ENCODE assay signal across 8 mouse cellular contexts in genomic region chr4:136140327-136141250, GRCm38 (mm10). TPM values are rescaled to one million over a fixed set of nuclear protein-coding genes. Genes with fewer than 3 reads are reported as not detected.
DNase-seq lines count a peak whose midpoint lies in the region; ATAC-seq and TF ChIP-seq lines count a peak whose summit lies in the region.

No protein-coding gene starts in this region.

- TF ChIP-seq POLR2A in CH12.LX (IDR thresholded peaks at IDR 0.05; ENCODE audit: low read depth, low read length), result 0 out of 2 replicates have a peak, but pooled peaks have one; percentile 33
- TF ChIP-seq POLR2A in olfactory bulb, adult 2 months (IDR thresholded peaks at IDR 0.05; ENCODE audit: insufficient read depth, low read depth, low read length), result no peak

- H3K4me1 ChIP-seq in CH12.LX (ENCODE audit: control insufficient read depth in 1 of 2, insufficient read depth in 2 of 2), result peaks cover 3 to 49% of the 10 kb centered on the region in 2 experiments; a peak in 2 of 4 replicates
- H3K4me1 ChIP-seq in forebrain, embryonic 13.5 days, result peaks cover 65% of the 10 kb centered on the region
- peaks cover 54% of the 10 kb centered on the region for H3K4me1 ChIP-seq in lung, embryonic 14.5 days (ENCODE audit: insufficient read depth)
- peaks cover 23% of the 10 kb centered on the region for H3K4me1 ChIP-seq in olfactory bulb, adult 2 months (ENCODE audit: control insufficient read depth, insufficient read depth, low read length)

- no peaks in the 10 kb centered on the region for H3K36me3 ChIP-seq in CH12.LX (replicated peaks in 1 of 2; ENCODE audit: control insufficient read depth in 1 of 2, insufficient read depth in 1 of 2, low read length in 1 of 2)
- no peaks in the 10 kb centered on the region for H3K36me3 ChIP-seq in forebrain, embryonic 13.5 days (ENCODE audit: poor library complexity, severe bottlenecking)
- peaks cover 7% of the 10 kb centered on the region; the same call in 1 of the 2 replicates for H3K36me3 ChIP-seq in lung, embryonic 14.5 days (ENCODE audit: insufficient read depth)

- TF ChIP-seq RAD21 in CH12.LX (IDR thresholded peaks at IDR 0.05; ENCODE audit: low read depth, low read length), result no peak

- peak overlapping the region; percentile 34; the same call in 1 of the 2 replicates for H3K9ac ChIP-seq in CH12.LX (ENCODE audit: insufficient read depth, low read depth)
- peak overlapping the region; percentile 30; the same call in 1 of the 2 replicates for H3K9ac ChIP-seq in forebrain, embryonic 13.5 days
- H3K9ac ChIP-seq in lung, embryonic 14.5 days, result peak overlapping the region; percentile 45

- in situ Hi-C loops in CH12.LX (cut with MboI; ENCODE audit: low pct_ligation_motif_present, low pct_unique_long_range_greater_than_20kb, low sequenced_read_pairs), result loop anchor here (5.0 kb wide), 1 partner anchor 63 kb away; no protein-coding TSS in a partner anchor

- H3K79me2 ChIP-seq in CH12.LX (replicated peaks; ENCODE audit: control insufficient read depth, extremely low read depth, insufficient read depth, poor library complexity, severe bottlenecking), result peaks cover 4% of the 10 kb centered on the region; the same call in 1 of the 2 replicates

- peaks cover 71% of the 10 kb centered on the region for H3K27me3 ChIP-seq in CH12.LX (replicated peaks)
- peaks cover 34% of the 10 kb centered on the region for H3K27me3 ChIP-seq in forebrain, embryonic 13.5 days
- no peaks in the 10 kb centered on the region for H3K27me3 ChIP-seq in lung, embryonic 14.5 days (ENCODE audit: insufficient read depth, low read length)

- H3K9me3 ChIP-seq in CH12.LX (replicated peaks; ENCODE audit: low read length), result no peaks in the 10 kb centered on the region
- no peaks in the 10 kb centered on the region for H3K9me3 ChIP-seq in forebrain, embryonic 13.5 days (replicated peaks)
- H3K9me3 ChIP-seq in lung, embryonic 14.5 days (ENCODE audit: low read depth, low read length), result no peaks in the 10 kb centered on the region

- WGBS in forebrain, embryonic 13.5 days, result 7% methylated on average over 31 of the region's 31 CpGs
- WGBS in large intestine, adult 2 months, result 8% methylated on average over 31 of the region's 31 CpGs
- WGBS in lung, embryonic 14.5 days, result 6% methylated on average over 31 of the region's 31 CpGs
- 17% methylated on average over 31 of the region's 31 CpGs for WGBS in olfactory bulb, adult 2 months

- TF ChIP-seq CTCF in CH12.LX (conservative IDR thresholded peaks at IDR 0.05 in 1 of 2, IDR thresholded peaks at IDR 0.05 in 1 of 2; ENCODE audit: low read depth in 2 of 2, low read length in 2 of 2), result peak in 1 of 2 experiments; percentile 42; a peak in 2 of 4 replicates
- peak; percentile 33 for TF ChIP-seq CTCF in lung, embryonic 14.5 days (IDR thresholded peaks at IDR 0.05; ENCODE audit: low read depth)
- no peak for TF ChIP-seq CTCF in olfactory bulb, adult 2 months (IDR thresholded peaks at IDR 0.05; ENCODE audit: insufficient read depth, low read depth, low read length)

- peak overlapping the region; percentile 93 for H3K4me2 ChIP-seq in CH12.LX (ENCODE audit: insufficient read depth, low read depth, poor library complexity, severe bottlenecking)
- peak overlapping the region; percentile 62 for H3K4me2 ChIP-seq in forebrain, embryonic 13.5 days
- peak overlapping the region; percentile 58 for H3K4me2 ChIP-seq in lung, embryonic 14.5 days

- no peak overlapping the region for H3K27ac ChIP-seq in CH12.LX (ENCODE audit: insufficient read depth, low read depth)
- H3K27ac ChIP-seq in forebrain, embryonic 13.5 days, result peak overlapping the region; percentile 81
- H3K27ac ChIP-seq in lung, embryonic 14.5 days (ENCODE audit: low read depth), result peak overlapping the region; percentile 100
- H3K27ac ChIP-seq in olfactory bulb, adult 2 months (ENCODE audit: insufficient read depth, low read depth, low read length), result peak overlapping the region; percentile 56

- TF ChIP-seq EP300 in CH12.LX (IDR thresholded peaks at IDR 0.05; ENCODE audit: low read length), result no peak

- dilution Hi-C loops in CH12.LX (cut with MboI; ENCODE audit: extremely low pct_ligation_motif_present, extremely low pct_unique_long_range_greater_than_20kb, low sequenced_read_pairs), result no loop called here

- DNase-seq in CH12.LX (ENCODE audit: extremely low read depth), result peak; percentile 71
- peak; percentile 86 for DNase-seq in brain, adult 2 months (ENCODE audit: low read depth, low spot score)
- DNase-seq in heart, postnatal 10 days, result peak; percentile 96 to 97
- peak; percentile 78 for DNase-seq in large intestine, adult 2 months (ENCODE audit: low read depth, low spot score)
- DNase-seq in lung, embryonic 14.5 days, result peak; percentile 99
- peak; percentile 48 for DNase-seq in thymus, postnatal 25 days

- no peak overlapping the region for H3K4me3 ChIP-seq in CH12.LX (replicated peaks in 1 of 3; ENCODE audit: low read depth in 2 of 3, low read length in 2 of 3, poor library complexity in 1 of 3)
- H3K4me3 ChIP-seq in forebrain, embryonic 13.5 days, result peak overlapping the region; percentile 29
- H3K4me3 ChIP-seq in lung, embryonic 14.5 days (ENCODE audit: low read depth, low read length), result peak overlapping the region; percentile 19
- H3K4me3 ChIP-seq in olfactory bulb, adult 2 months (ENCODE audit: insufficient read depth, low read depth, low read length), result peak overlapping the region; percentile 29

- intact Hi-C loops in heart, postnatal 10 days (cut with DNase I), result no loop called here

- peak; percentile 84 for ATAC-seq in forebrain, embryonic 13.5 days
- peak; percentile 91 for ATAC-seq in lung, embryonic 14.5 days (ENCODE audit: insufficient read depth)

TF ChIP-seq in CH12.LX, 34 proteins besides CTCF, POLR2A, EP300 and RAD21 (continues in another document):
- TF ChIP-seq SIN3A (IDR thresholded peaks at IDR 0.05; ENCODE audit: low read length) (peak; percentile 70), USF2 (conservative IDR thresholded peaks at IDR 0.05; ENCODE audit: low read depth, low read length) (no peak), MAZ (IDR thresholded peaks at IDR 0.05; ENCODE audit: low read depth, low read length) (no peak), IRF4 (IDR thresholded peaks at IDR 0.05; ENCODE audit: low read depth, low read length) (no peak), MXI1 (IDR thresholded peaks at IDR 0.05; ENCODE audit: low read depth, low read length) (peak; percentile 71; the same call in 1 of the 2 replicates), RCOR1 (conservative IDR thresholded peaks at IDR 0.05; ENCODE audit: low read depth, low read length) (no peak), ZNF384 (IDR thresholded peaks at IDR 0.05; ENCODE audit: low read depth, low read length) (no peak), MEF2A (IDR thresholded peaks at IDR 0.05; ENCODE audit: borderline replicate concordance, low read depth, low read length) (no peak), JUN (IDR thresholded peaks at IDR 0.05; ENCODE audit: insufficient read depth, low read depth, low read length) (no peak), KAT2A (IDR thresholded peaks at IDR 0.05; ENCODE audit: insufficient replicate concordance, low read length) (no peak), ZKSCAN1 (IDR thresholded peaks at IDR 0.05; ENCODE audit: borderline replicate concordance, low read depth, low read length) (no peak), CHD2 (IDR thresholded peaks at IDR 0.05; ENCODE audit: low read length) (no peak), ELF1 (IDR thresholded peaks at IDR 0.05; ENCODE audit: low read depth, low read length) (no peak), JUND (conservative IDR thresholded peaks at IDR 0.05; ENCODE audit: low read depth, low read length) (no peak), ZMIZ1 (IDR thresholded peaks at IDR 0.05; ENCODE audit: low read depth, low read length) (peak; percentile 44; the same call in 1 of the 2 replicates), GABPA (IDR thresholded peaks at IDR 0.05; ENCODE audit: insufficient replicate concordance, low read depth, low read length) (no peak), HCFC1 (IDR thresholded peaks at IDR 0.05; ENCODE audit: low read depth, low read length) (no peak), CHD1 (IDR thresholded peaks at IDR 0.05; ENCODE audit: low read depth, low read length) (no peak), MYC (IDR thresholded peaks at IDR 0.05; ENCODE audit: low read depth, low read length) (no peak), TBP (conservative IDR thresholded peaks at IDR 0.05; ENCODE audit: low read depth, low read length) (no peak), POLR2AphosphoS2 (IDR thresholded peaks at IDR 0.05; ENCODE audit: low read depth, low read length) (no peak), MAFK (IDR thresholded peaks at IDR 0.05; ENCODE audit: insufficient replicate concordance, low read length) (no peak), NRF1 (IDR thresholded peaks at IDR 0.05; ENCODE audit: low read depth, low read length) (peak; percentile 54), PAX5 (IDR thresholded peaks at IDR 0.05; ENCODE audit: low read length) (no peak), SMC3 (IDR thresholded peaks at IDR 0.05; ENCODE audit: low read depth, low read length) (no peak), UBTF (IDR thresholded peaks at IDR 0.05; ENCODE audit: low read depth, low read length) (no peak), BHLHE40 (IDR thresholded peaks at IDR 0.05; ENCODE audit: low read depth, low read length) (peak; percentile 16; the same call in 1 of the 2 replicates)

RNA-seq across cellular contexts. Expression of gene Id3, which starts 2.7 kb away (rescaled TPM):
- total RNA-seq in CH12.LX (2012; rRNA removed) (41.1 and 85.5 TPM in 2 replicates), CH12.LX (2014; rRNA removed) (96.0 and 116 TPM in 2 replicates)
- 17.6 and 18.3 TPM in 2 replicates for polyA plus RNA-seq in CH12.LX (2012; ENCODE audit: insufficient read length, low read depth)
- polyA plus RNA-seq in forebrain, embryonic 13.5 days (2015; fragmentation: Nextera tagmentation; extraction: Ambion mirVana), result 90.9 and 119 TPM in 2 replicates
- 100 to 1,000 TPM; 104 TPM for total RNA-seq in heart, postnatal 10 days (2021)
- 242 and 265 TPM in 2 replicates for polyA plus RNA-seq in large intestine, adult 2 months (2012; rRNA removed)
- polyA plus RNA-seq in lung, embryonic 14.5 days (2014; fragmentation: Nextera tagmentation; extraction: Ambion mirVana), result 469 and 477 TPM in 2 replicates
- polyA plus RNA-seq in olfactory bulb, adult 2 months (2012; ENCODE audit: insufficient read depth, insufficient read length, low replicate concordance, missing spikeins), result not detected in 2 replicates

RNA-seq across cellular contexts. Expression of gene E2f2, which starts 31.6 kb away (rescaled TPM):
- 7.2 and 7.6 TPM in 2 replicates for total RNA-seq in CH12.LX (2012; rRNA removed)
- 4.4 and 4.9 TPM in 2 replicates for total RNA-seq in CH12.LX (2014; rRNA removed)
- polyA plus RNA-seq in CH12.LX (2012; ENCODE audit: insufficient read length, low read depth), result 3.9 and 6.1 TPM in 2 replicates
- polyA plus RNA-seq in forebrain, embryonic 13.5 days (2015; fragmentation: Nextera tagmentation; extraction: Ambion mirVana), result 9.7 and 11.3 TPM in 2 replicates
- 1 to 10 TPM; 4.3 to 6.8 TPM for total RNA-seq in heart, postnatal 10 days (2021)
- polyA plus RNA-seq in large intestine, adult 2 months (2012; rRNA removed), result 15.9 and 21.0 TPM in 2 replicates
- polyA plus RNA-seq in lung, embryonic 14.5 days (2014; fragmentation: Nextera tagmentation; extraction: Ambion mirVana), result 5.5 and 6.5 TPM in 2 replicates
- 129 TPM in 1 of 2 replicates, not detected in the other for polyA plus RNA-seq in olfactory bulb, adult 2 months (2012; ENCODE audit: insufficient read depth, insufficient read length, low replicate concordance, missing spikeins)

Comparison
In these comparisons a context has a peak if more than half of its experiments do, and no peak if none do; other contexts are left out.
1. DNase-seq: peak in every context shown above with its lines; median percentile 99 in lung, embryonic 14.5 days; 96 in heart, postnatal 10 days; 86 in brain, adult 2 months; 78 in large intestine, adult 2 months; 71 in CH12.LX; 48 in thymus, postnatal 25 days.
2. H3K4me3 ChIP-seq: peak in forebrain, embryonic 13.5 days (single experiment), lung, embryonic 14.5 days (single experiment) and olfactory bulb, adult 2 months (single experiment); none in CH12.LX (0 of 3).
3. RNA of gene Id3, which starts 2.7 kb away (polyA plus RNA-seq): 469 to 477 TPM in lung, embryonic 14.5 days, 242 to 265 TPM in large intestine, adult 2 months, 90.9 to 119 TPM in forebrain, embryonic 13.5 days and 17.6 to 18.3 TPM in CH12.LX; not detected in olfactory bulb, adult 2 months; every median in the first group is over 10 times any median in the second.
4. Peak in every context shown above with its lines, with median percentiles within 50 percentile points of each other: H3K4me2 ChIP-seq and H3K9ac ChIP-seq.